Mouse (Mus musculus) heart, adult 10 weeks (tissue): ENCODE data around the gene Olfr1416. TPM values are rescaled to one million over a fixed set of nuclear protein-coding genes. Genes with fewer than 3 reads are reported as not detected.

Source experiments
- polyA plus RNA-seq: library from polyadenylated mRNA; stranded (reverse); fragments of 350-450 nt; fragmentation: Illumina TruSeq; extraction: RNeasy Lipid Tissue Mini Kit (QIAGEN cat#74804); gene quantifications from one replicate; pipeline ENCODE4 v1.2.3, GENCODE M21; 2014; ENCODE audit warnings: low read depth, low replicate concordance

The Olfr1416 gene
- polyA plus RNA-seq = not detected

GRCm38 (mm10) chr1:92485013-92485412 lies at the start of gene Olfr1416:
TSS of gene Olfr1416 (minus strand) at chr1:92485113.

DNA sequence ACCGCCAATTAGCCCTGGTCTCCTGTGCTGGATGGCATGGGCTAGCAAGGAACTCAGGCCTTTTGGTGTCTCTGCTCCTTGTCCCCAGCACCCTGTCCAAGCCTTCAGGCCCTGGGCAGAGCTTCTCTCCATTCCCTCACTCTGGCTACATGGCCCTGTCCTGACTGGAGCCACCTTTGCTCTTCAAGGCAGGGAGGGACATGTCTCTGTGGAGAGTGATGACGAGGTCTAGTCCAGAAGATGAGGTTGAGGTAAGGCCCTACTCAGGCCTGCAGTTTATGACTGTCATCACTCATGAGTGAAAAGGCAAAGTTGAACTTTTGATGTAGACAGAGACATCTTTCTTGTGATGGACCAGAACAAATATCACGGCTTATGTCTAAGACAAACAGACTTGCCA lies 33.6 kb upstream of the Olfr1416 start, which contains the start of gene Olfr1414:
Gene Olfr1414 (minus strand): TSS at position 101 of the 400 bp plus-strand sequence.

GRCm38 (mm10) chr1:92496001-92496400 lies 11.1 kb upstream of the Olfr1416 start, which contains the start of gene Olfr1415:
TSS of gene Olfr1415 (minus strand) at chr1:92496101.

DNA sequence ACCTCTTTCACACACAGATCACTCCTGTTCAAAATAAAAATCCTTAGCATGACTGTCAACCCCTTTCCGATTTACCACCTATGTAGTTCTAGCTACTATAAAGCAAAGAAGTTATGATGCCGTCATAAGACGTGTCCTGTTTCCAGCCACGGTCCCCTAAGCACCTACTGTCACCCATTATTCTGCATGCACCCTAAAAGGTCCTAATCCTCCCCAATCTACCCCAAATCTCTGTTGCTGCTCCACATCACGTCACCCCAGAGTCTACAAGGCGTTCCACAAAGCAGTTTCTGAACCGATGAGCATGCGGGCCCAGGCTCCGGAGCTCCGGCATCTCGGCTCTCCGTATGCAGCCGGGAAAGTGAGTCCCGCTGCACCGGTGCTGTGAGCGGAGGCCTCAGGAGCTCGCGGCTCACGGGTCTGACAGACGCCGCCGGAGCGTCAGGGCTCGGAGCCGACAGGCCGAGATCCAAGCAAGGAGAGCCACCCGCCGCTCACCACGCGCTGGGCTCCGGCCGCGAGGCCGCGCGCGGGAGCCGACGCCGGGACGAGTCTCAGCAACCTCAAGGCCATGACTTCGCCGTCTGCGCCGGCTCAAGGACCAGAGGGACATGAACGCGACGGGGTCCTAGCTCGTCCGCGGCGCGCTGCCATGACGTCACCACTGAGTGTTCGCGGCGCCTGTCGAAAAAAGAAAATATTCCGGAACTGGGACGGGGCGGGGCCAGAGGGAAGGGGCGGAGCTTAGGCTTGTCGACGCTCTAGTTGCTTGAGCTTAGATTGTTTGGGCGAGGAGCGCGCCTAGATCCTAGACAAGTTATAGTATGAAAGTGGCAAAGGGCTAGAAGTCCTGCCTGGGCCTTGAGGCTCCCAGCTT lies 11.5 kb downstream of the Olfr1416 start, which contains the start of gene Ndufa10:
Gene Ndufa10 (minus strand): TSS at position 696 of the 877 bp plus-strand sequence.

Other genes starting within 250 kb of the Olfr1416 start
- gene Ndufa10, start 11.3 kb downstream of the Olfr1416 start, polyA plus RNA-seq = 627 TPM
- gene Olfr1415, start 11.0 kb upstream of the Olfr1416 start, polyA plus RNA-seq = not detected
- gene Olfr1414, start 33.5 kb upstream of the Olfr1416 start, polyA plus RNA-seq = not detected
- not detected for gene Olfr1413, start 86.2 kb upstream of the Olfr1416 start, polyA plus RNA-seq
- not detected for gene Olfr1412, start 100.7 kb upstream of the Olfr1416 start, polyA plus RNA-seq
- gene Olfr1411, start 109.3 kb upstream of the Olfr1416 start, polyA plus RNA-seq = not detected
- gene Olfr1410, start 120.7 kb upstream of the Olfr1416 start, polyA plus RNA-seq = not detected
- not detected for gene Olfr12, start 132.7 kb upstream of the Olfr1416 start, polyA plus RNA-seq
- 242 TPM for gene Cops9, start 156.9 kb upstream of the Olfr1416 start, polyA plus RNA-seq
- gene Otos, start 163.7 kb upstream of the Olfr1416 start, polyA plus RNA-seq = not detected